Mouse (Mus musculus) ES-E14 (cell line): ENCODE measurements around the gene Paqr8. TPM values are rescaled to one million over a fixed set of nuclear protein-coding genes. Genes with fewer than 3 reads are reported as not detected.

Experiments used
- DNase-seq: peaks from one replicate; pipeline ENCODE4 v3.0.0-alpha.2; 2013; ENCODE audit warnings: low read depth, low spot score
- H3K27ac ChIP-seq: 2 replicates; pipeline ENCODE4 v1.5.1; 2012; ENCODE audit warnings: low read depth, mild to moderate bottlenecking, low read length, moderate library complexity, mixed read lengths; ENCODE audit not compliant: poor library complexity, insufficient read depth, severe bottlenecking
- H3K36me3 ChIP-seq: 2 replicates; pipeline ENCODE4 v1.6.1; 2012; ENCODE audit warnings: mild to moderate bottlenecking, low read length, moderate library complexity, mixed read lengths; ENCODE audit not compliant: control insufficient read depth, poor library complexity, insufficient read depth, severe bottlenecking
- H3K4me1 ChIP-seq, 2 experiments: fragments of 150-350 bp in 1 of 2; sonication (generic) in 1 of 2; 2 replicates each; pipeline ENCODE4 v1.6.1; 2012; ENCODE audit warnings: low read length in 2 of 2, mild to moderate bottlenecking in 1 of 2, mixed read lengths in 1 of 2; ENCODE audit not compliant: control insufficient read depth in 2 of 2, insufficient read depth in 2 of 2, poor library complexity in 1 of 2
- H3K4me3 ChIP-seq, 2 experiments: fragments of 150-350 bp in 1 of 2; sonication (generic) in 1 of 2; 2 replicates each; pipeline ENCODE4 v1.5.1; 2012; ENCODE audit warnings: low read length in 2 of 2, low read depth in 1 of 2, mild to moderate bottlenecking in 1 of 2, mixed read lengths in 1 of 2; ENCODE audit not compliant: insufficient read depth in 1 of 2, poor library complexity in 1 of 2, severe bottlenecking in 1 of 2
- H3K9ac ChIP-seq: 2 replicates; pipeline ENCODE4 v1.6.1; 2012; ENCODE audit warnings: low read depth, mild to moderate bottlenecking, low read length, mixed read lengths; ENCODE audit not compliant: poor library complexity, insufficient read depth, severe bottlenecking
- H3K9me3 ChIP-seq: fragments of 150-350 bp; sonication (generic); 2 replicates; pipeline ENCODE4 v1.6.1; 2012; ENCODE audit warnings: low read depth, mild to moderate bottlenecking, low read length; ENCODE audit not compliant: control insufficient read depth, insufficient read depth
- CHD2 ChIP-seq: IDR thresholded peaks from 2 replicates; pipeline ENCODE4 v1.6.1; 2014; ENCODE audit warnings: mild to moderate bottlenecking, low read depth, low read length, inconsistent platforms
- HCFC1 ChIP-seq: IDR thresholded peaks from 2 replicates; pipeline ENCODE4 v1.6.1; 2012; ENCODE audit warnings: low read length, inconsistent platforms, borderline replicate concordance; ENCODE audit not compliant: insufficient read depth
- MAFK ChIP-seq: IDR thresholded peaks from 2 replicates; pipeline ENCODE4 v1.6.1; 2014; ENCODE audit warnings: mild to moderate bottlenecking, low read depth, low read length, inconsistent platforms; ENCODE audit not compliant: insufficient read depth
- ZC3H11A ChIP-seq: IDR thresholded peaks from 2 replicates; pipeline ENCODE4 v1.6.1; 2012; ENCODE audit warnings: low read depth, mild to moderate bottlenecking, inconsistent platforms, low read length, borderline replicate concordance
- ZNF384 ChIP-seq: IDR thresholded peaks from 2 replicates; pipeline ENCODE4 v1.6.1; 2012; ENCODE audit warnings: low read depth, low read length, inconsistent platforms
- in situ Hi-C, 2 experiments: fragments of 600-800 bp; cut with MboI; formaldehyde crosslinking; loops; one replicate each; pipeline ENCODE4 v1.15.1; 2025; ENCODE audit warnings: low sequenced_read_pairs in 2 of 2, inconsistent platforms in 1 of 2; ENCODE audit not compliant: unreplicated experiment in 2 of 2
- total RNA-seq: library from RNA; depleted of rRNA; stranded (reverse); fragments of 300-350 nt; gene quantifications from 2 replicates; pipeline ENCODE4 v1.2.3, GENCODE M21; 2012

The Paqr8 gene
- total RNA-seq, 1 experiment: 1.7 TPM

GRCm38 (mm10) chr1:20941322-20941721 lies 50.9 kb downstream of the Paqr8 start:
- Histone ChIP-seq H3K4me3 (no peak overlapping the region), H3K36me3 (no peaks in the 10 kb centered on the region), H3K9me3 (no peaks in the 10 kb centered on the region), H3K4me1 (no peaks in the 10 kb centered on the region), H3K9ac (no peak overlapping the region), H3K27ac (no peak overlapping the region)
- DNase-seq: no peak
- in situ Hi-C loops: no loop called here
- no peak for TF ChIP-seq HCFC1
- no peak for TF ChIP-seq CHD2
- no peak for TF ChIP-seq ZC3H11A
- TF ChIP-seq ZNF384: no peak
- TF ChIP-seq MAFK: no peak

GRCm38 (mm10) chr1:20941857-20942256 lies 51.5 kb downstream of the Paqr8 start:
- Histone ChIP-seq H3K27ac (no peak overlapping the region), H3K4me3 (no peak overlapping the region), H3K9ac (no peak overlapping the region), H3K4me1 (no peaks in the 10 kb centered on the region), H3K36me3 (no peaks in the 10 kb centered on the region), H3K9me3 (no peaks in the 10 kb centered on the region)
- in situ Hi-C loops: no loop called here
- no peak for TF ChIP-seq CHD2
- no peak for TF ChIP-seq ZC3H11A
- no peak for TF ChIP-seq HCFC1
- TF ChIP-seq MAFK: no peak
- TF ChIP-seq ZNF384: no peak
- no peak for DNase-seq

- Histone ChIP-seq H3K4me1 (no peaks in the 10 kb centered on the region), H3K9ac (no peak overlapping the region), H3K9me3 (no peaks in the 10 kb centered on the region), H3K36me3 (no peaks in the 10 kb centered on the region), H3K27ac (no peak overlapping the region), H3K4me3 (no peak overlapping the region)
- in situ Hi-C loops: no loop called here
- TF ChIP-seq ZC3H11A (0 out of 2 replicates have a peak, but pooled peaks have one; percentile 11), MAFK (no peak)
- DNase-seq: no peak
Observed at GRCm38 (mm10) chr1:20943016-20943415, 52.6 kb downstream of the Paqr8 start.

- Histone ChIP-seq H3K9me3 (no peaks in the 10 kb centered on the region), H3K4me3 (peak within 1 kb of the TSS; percentile 57 to 66), H3K27ac (no peak within 1 kb of the TSS), H3K4me1 (peaks cover 0 to 5% of the 10 kb centered on the region in 2 experiments; a peak in 2 of 4 replicates), H3K9ac (peak within 1 kb of the TSS; percentile 52), H3K36me3 (no peaks in the 10 kb centered on the region)
- TF ChIP-seq MAFK: no peak
- no peak for TF ChIP-seq ZC3H11A
- TF ChIP-seq CHD2: no peak
- no peak for TF ChIP-seq ZNF384
- no peak for TF ChIP-seq HCFC1
- peak; percentile 96 for DNase-seq
- in situ Hi-C loops: no loop called here
Observed at GRCm38 (mm10) chr1:20951300-20951763, 60.9 kb downstream of the Paqr8 start, which contains the start of gene Efhc1. Gene Efhc1 (plus strand): TSS chr1:20951626.

DNA sequence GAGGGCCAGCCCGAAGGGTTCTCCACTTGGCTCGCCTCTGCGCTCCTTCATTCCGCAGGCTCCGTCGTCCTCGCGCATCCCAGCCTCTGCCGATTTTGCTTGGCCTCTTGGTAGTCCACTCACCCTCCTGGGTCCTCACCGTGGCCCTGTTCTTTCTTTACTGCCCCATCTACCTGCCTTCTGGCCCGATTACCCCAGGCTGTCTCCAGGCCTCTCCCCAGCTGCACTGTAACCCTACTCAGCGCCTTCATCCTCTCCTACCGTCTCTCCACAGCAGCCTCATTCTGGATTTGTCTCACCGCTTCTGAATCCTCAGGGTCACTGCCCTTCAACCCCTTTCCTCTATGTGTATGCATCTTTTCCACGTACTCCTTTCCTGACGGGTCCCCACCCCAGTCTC lies 61.4 kb downstream of the Paqr8 start:
- DNase-seq: no peak
- Histone ChIP-seq H3K27ac (no peak overlapping the region), H3K4me1 (peaks cover 0 to 5% of the 10 kb centered on the region in 2 experiments; a peak in 2 of 4 replicates), H3K9me3 (no peaks in the 10 kb centered on the region), H3K36me3 (no peaks in the 10 kb centered on the region), H3K9ac (peak overlapping the region; percentile 52), H3K4me3 (peak overlapping the region; percentile 57 to 66)
- in situ Hi-C loops: no loop called here
- TF ChIP-seq ZC3H11A: no peak
- no peak for TF ChIP-seq HCFC1
- TF ChIP-seq MAFK: no peak
- no peak for TF ChIP-seq ZNF384
- no peak for TF ChIP-seq CHD2
